Comparison of ENCODE assay signal across 10 mouse cellular contexts in genomic region chr8:11981458-11981857, GRCm38 (mm10).
DNase-seq lines count a peak whose midpoint lies in the region; ATAC-seq and TF ChIP-seq lines count a peak whose summit lies in the region.
"Had no signal": no experiment of that assay in that cellular context is flagged by ENCODE, and none has a peak within 500 bp of the region (broad histone marks: within the 10 kb centered on the region; RNA-seq: fewer than 3 reads in every experiment).

No protein-coding gene starts in this region.

- intact Hi-C loops in left cerebral cortex, postnatal 36 days (cut with DNase I) = no loop called here

- H3K4me2 ChIP-seq in kidney, postnatal 0 days (ENCODE audit: low read length) = no peak overlapping the region
- H3K4me2 ChIP-seq in kidney, embryonic 16.5 days (replicated peaks; ENCODE audit: low read depth, low read length) = no peak overlapping the region

- no peak overlapping the region for H3K27ac ChIP-seq in kidney, postnatal 0 days
- no peak overlapping the region for H3K27ac ChIP-seq in kidney, embryonic 16.5 days (ENCODE audit: low read length)
- H3K27ac ChIP-seq: midbrain, embryonic 10.5 days had no signal

- 89% methylated on average over 2 of the region's 2 CpGs for WGBS in kidney, postnatal 0 days
- WGBS in kidney, embryonic 16.5 days = 84% methylated on average over 2 of the region's 2 CpGs

- no peaks in the 10 kb centered on the region for H3K36me3 ChIP-seq in kidney, postnatal 0 days (ENCODE audit: insufficient read depth, low read length)
- H3K36me3 ChIP-seq in kidney, embryonic 16.5 days (ENCODE audit: insufficient read depth, low read length) = no peaks in the 10 kb centered on the region
- H3K36me3 ChIP-seq: midbrain, embryonic 10.5 days had no signal

- no peaks in the 10 kb centered on the region for H3K9me3 ChIP-seq in kidney, postnatal 0 days (replicated peaks; ENCODE audit: low read length)
- H3K9me3 ChIP-seq in kidney, embryonic 16.5 days (ENCODE audit: low read length) = no peaks in the 10 kb centered on the region
- H3K9me3 ChIP-seq: midbrain, embryonic 10.5 days had no signal

- peak; percentile 60 for TF ChIP-seq CTCF in kidney, postnatal 0 days (IDR thresholded peaks at IDR 0.05; ENCODE audit: low read depth)

- ATAC-seq in CD4-positive, CD25-positive, alpha-beta regulatory T cell, adult 4 months = no peak
- ATAC-seq in kidney, postnatal 0 days (replicated peaks; ENCODE audit: low FRiP score, low read depth) = no peak
- no peak for ATAC-seq in kidney, embryonic 16.5 days (ENCODE audit: low FRiP score, low TSS enrichment)
- no peak for ATAC-seq in activated CD4-positive, CD25-positive, alpha-beta regulatory T cell, adult 4 months

- no peak overlapping the region for H3K9ac ChIP-seq in kidney, postnatal 0 days (ENCODE audit: low read depth, low read length)
- no peak overlapping the region for H3K9ac ChIP-seq in kidney, embryonic 16.5 days (replicated peaks; ENCODE audit: low read length)

- no peak overlapping the region for H3K4me3 ChIP-seq in kidney, postnatal 0 days (replicated peaks; ENCODE audit: low read depth, low read length)
- H3K4me3 ChIP-seq in kidney, embryonic 16.5 days (ENCODE audit: low read length) = no peak overlapping the region
- H3K4me3 ChIP-seq: midbrain, embryonic 10.5 days had no signal

- H3K27me3 ChIP-seq in kidney, postnatal 0 days (ENCODE audit: insufficient read depth, low read length) = no peaks in the 10 kb centered on the region
- H3K27me3 ChIP-seq in kidney, embryonic 16.5 days (ENCODE audit: insufficient read depth, low read length) = no peaks in the 10 kb centered on the region

- 0 out of 2 replicates have a peak, but pooled peaks cover 4% of the 10 kb centered on the region for H3K4me1 ChIP-seq in kidney, postnatal 0 days (replicated peaks; ENCODE audit: insufficient read depth, low read length)
- H3K4me1 ChIP-seq in kidney, embryonic 16.5 days (ENCODE audit: insufficient read depth, low read length) = 0 out of 2 replicates have a peak, but pooled peaks cover 3% of the 10 kb centered on the region
- H3K4me1 ChIP-seq: midbrain, embryonic 10.5 days had no signal

- DNase-seq in CD4-positive, CD25-positive, alpha-beta regulatory T cell, adult 2 months (ENCODE audit: low read depth, low spot score) = peak; percentile 49
- DNase-seq in kidney, postnatal 0 days (ENCODE audit: low spot score) = no peak
- peak; percentile 38 for DNase-seq in NIH3T3 (ENCODE audit: low read depth)
- peak; percentile 26 for DNase-seq in lung, postnatal 10 days
- DNase-seq in left cerebral cortex, postnatal 36 days (ENCODE audit: low spot score in 2 of 2) = no peak
- DNase-seq: spleen, adult 18-20 months had no signal

Comparison
In these comparisons a context has a peak if more than half of its experiments do, and no peak if none do; other contexts are left out.
1. DNase-seq: peak in CD4-positive, CD25-positive, alpha-beta regulatory T cell, adult 2 months (single experiment), NIH3T3 (single experiment) and lung, postnatal 10 days (single experiment); none in kidney, postnatal 0 days (single experiment) and left cerebral cortex, postnatal 36 days (0 of 2).